Mouse (Mus musculus): Measurements from ENCODE around the gene H2al1h.

GRCm38 (mm10) chrX:11288306-11288882 is 32.9 kb upstream of the H2al1h start:
- TF ChIP-seq EP300 (IDR thresholded peaks at IDR 0.05; ENCODE audit: low read depth) (no peak), CTCF (IDR thresholded peaks at IDR 0.05; ENCODE audit: low read depth) (no peak)

All from liver, postnatal 0 days (tissue).